In genomic region chr8:84084341-84085115, GRCm38 (mm10) we compare ENCODE assay signal across 10 mouse cellular contexts. TPM values are rescaled to one million over a fixed set of nuclear protein-coding genes. Genes with fewer than 3 reads are reported as not detected.
DNase-seq lines count a peak whose midpoint lies in the region; ATAC-seq and TF ChIP-seq lines count a peak whose summit lies in the region.
"Had no signal": no experiment of that assay in that cellular context is flagged by ENCODE, and none has a peak within 500 bp of the region (broad histone marks: within the 10 kb centered on the region; RNA-seq: fewer than 3 reads in every experiment).

No protein-coding gene starts in this region.

- peak overlapping the region; percentile 26; the same call in 1 of the 2 replicates for H3K4me2 ChIP-seq in intestine, embryonic 15.5 days (replicated peaks)
- no peak overlapping the region for H3K4me2 ChIP-seq in intestine, postnatal 0 days (replicated peaks; ENCODE audit: low read depth)
- H3K4me2 ChIP-seq in embryonic facial prominence, embryonic 12.5 days (replicated peaks), result 0 out of 2 replicates have a peak overlapping the region, but pooled peaks have one; percentile 7
- H3K4me2 ChIP-seq in hindbrain, embryonic 14.5 days (replicated peaks), result no peak overlapping the region
- H3K4me2 ChIP-seq in midbrain, embryonic 16.5 days (ENCODE audit: low read length), result no peak overlapping the region

- H3K9me3 ChIP-seq in intestine, embryonic 15.5 days, result no peaks in the 10 kb centered on the region
- no peaks in the 10 kb centered on the region for H3K9me3 ChIP-seq in intestine, postnatal 0 days (ENCODE audit: control insufficient read depth)
- no peaks in the 10 kb centered on the region for H3K9me3 ChIP-seq in embryonic facial prominence, embryonic 12.5 days
- no peaks in the 10 kb centered on the region for H3K9me3 ChIP-seq in hindbrain, embryonic 14.5 days (ENCODE audit: control insufficient read depth, low read length)
- H3K9me3 ChIP-seq in midbrain, embryonic 16.5 days (replicated peaks; ENCODE audit: control insufficient read depth, low read length, poor library complexity, severe bottlenecking), result no peaks in the 10 kb centered on the region

- no peak for DNase-seq in hindbrain, embryonic 14.5 days (ENCODE audit: low spot score)
- DNase-seq in gastrocnemius, postnatal 10 days, result no peak
- no peak for DNase-seq in lung, adult 2 months
- DNase-seq: heart, postnatal 4 days had no signal

- H3K4me1 ChIP-seq in intestine, embryonic 15.5 days (replicated peaks), result 0 out of 2 replicates have a peak, but pooled peaks cover 3% of the 10 kb centered on the region
- H3K4me1 ChIP-seq in intestine, postnatal 0 days (replicated peaks; ENCODE audit: control insufficient read depth, insufficient read depth, low read length), result no peaks in the 10 kb centered on the region
- H3K4me1 ChIP-seq in embryonic facial prominence, embryonic 12.5 days, result 0 out of 2 replicates have a peak, but pooled peaks cover 2% of the 10 kb centered on the region
- H3K4me1 ChIP-seq in hindbrain, embryonic 14.5 days (replicated peaks; ENCODE audit: control insufficient read depth, insufficient read depth, low read length), result no peaks in the 10 kb centered on the region
- H3K4me1 ChIP-seq in midbrain, embryonic 16.5 days (ENCODE audit: control insufficient read depth, insufficient read depth, low read length), result no peaks in the 10 kb centered on the region; the same call in 1 of the 2 replicates
- peaks cover 1% of the 10 kb centered on the region; the same call in 1 of the 2 replicates for H3K4me1 ChIP-seq in lung, adult 2 months (ENCODE audit: control insufficient read depth, insufficient read depth, low read length)

- TF ChIP-seq CTCF in intestine, postnatal 0 days (IDR thresholded peaks at IDR 0.05; ENCODE audit: low read depth), result no peak
- no peak for TF ChIP-seq CTCF in lung, adult 2 months (IDR thresholded peaks at IDR 0.05; ENCODE audit: insufficient read depth, low read length)

- H3K4me3 ChIP-seq in intestine, embryonic 15.5 days (replicated peaks), result no peak overlapping the region
- H3K4me3 ChIP-seq in intestine, postnatal 0 days (ENCODE audit: low read depth, low read length), result no peak overlapping the region
- H3K4me3 ChIP-seq in embryonic facial prominence, embryonic 12.5 days, result no peak overlapping the region
- no peak overlapping the region for H3K4me3 ChIP-seq in hindbrain, embryonic 14.5 days (replicated peaks; ENCODE audit: low read length)
- no peak overlapping the region for H3K4me3 ChIP-seq in midbrain, embryonic 16.5 days (ENCODE audit: low read depth, low read length)
- no peak overlapping the region for H3K4me3 ChIP-seq in lung, adult 2 months (replicated peaks; ENCODE audit: extremely low read depth, low read depth, low read length)

- ATAC-seq in intestine, embryonic 15.5 days, result peak; percentile 52
- no peak for ATAC-seq in intestine, postnatal 0 days
- ATAC-seq in embryonic facial prominence, embryonic 12.5 days (ENCODE audit: insufficient number of reproducible peaks, insufficient read depth, low FRiP score, low TSS enrichment), result no peak
- ATAC-seq in hindbrain, embryonic 14.5 days (ENCODE audit: low FRiP score), result no peak
- no peak for ATAC-seq in midbrain, embryonic 16.5 days

- H3K9ac ChIP-seq in intestine, embryonic 15.5 days, result no peak overlapping the region
- H3K9ac ChIP-seq in intestine, postnatal 0 days (ENCODE audit: low read depth, low read length), result no peak overlapping the region
- no peak overlapping the region for H3K9ac ChIP-seq in embryonic facial prominence, embryonic 12.5 days
- H3K9ac ChIP-seq in hindbrain, embryonic 14.5 days, result peak overlapping the region; percentile 16
- H3K9ac ChIP-seq in midbrain, embryonic 16.5 days (ENCODE audit: low read depth, low read length), result peak overlapping the region; percentile 30; the same call in 1 of the 2 replicates

- WGBS in intestine, embryonic 15.5 days, result 51% methylated on average over 42 of the region's 42 CpGs
- WGBS in intestine, postnatal 0 days, result 59% methylated on average over 42 of the region's 42 CpGs
- 43% methylated on average over 42 of the region's 42 CpGs for WGBS in embryonic facial prominence, embryonic 12.5 days
- WGBS in hindbrain, embryonic 14.5 days, result 30% methylated on average over 42 of the region's 42 CpGs
- 35% methylated on average over 40 of the region's 42 CpGs for WGBS in midbrain, embryonic 16.5 days
- 77% methylated on average over 42 of the region's 42 CpGs for WGBS in lung, adult 2 months

- H3K36me3 ChIP-seq in intestine, embryonic 15.5 days, result peaks cover 39% of the 10 kb centered on the region
- peaks cover 74% of the 10 kb centered on the region for H3K36me3 ChIP-seq in intestine, postnatal 0 days (ENCODE audit: control insufficient read depth, insufficient read depth)
- peaks cover 89% of the 10 kb centered on the region for H3K36me3 ChIP-seq in embryonic facial prominence, embryonic 12.5 days
- peaks cover 95% of the 10 kb centered on the region for H3K36me3 ChIP-seq in hindbrain, embryonic 14.5 days (replicated peaks; ENCODE audit: control insufficient read depth, insufficient read depth)
- peaks cover 50% of the 10 kb centered on the region for H3K36me3 ChIP-seq in midbrain, embryonic 16.5 days (ENCODE audit: control insufficient read depth, insufficient read depth, low read length)

- H3K27ac ChIP-seq in intestine, embryonic 15.5 days, result no peak overlapping the region
- no peak overlapping the region for H3K27ac ChIP-seq in intestine, postnatal 0 days (ENCODE audit: low read depth, low read length)
- H3K27ac ChIP-seq in embryonic facial prominence, embryonic 12.5 days, result 0 out of 2 replicates have a peak overlapping the region, but pooled peaks have one; percentile 17
- no peak overlapping the region for H3K27ac ChIP-seq in hindbrain, embryonic 14.5 days
- no peak overlapping the region for H3K27ac ChIP-seq in midbrain, embryonic 16.5 days (ENCODE audit: low read length)

- no peaks in the 10 kb centered on the region for H3K27me3 ChIP-seq in intestine, embryonic 15.5 days (replicated peaks)
- H3K27me3 ChIP-seq in intestine, postnatal 0 days (replicated peaks; ENCODE audit: control insufficient read depth, insufficient read depth, low read length), result no peaks in the 10 kb centered on the region
- no peaks in the 10 kb centered on the region for H3K27me3 ChIP-seq in embryonic facial prominence, embryonic 12.5 days
- no peaks in the 10 kb centered on the region for H3K27me3 ChIP-seq in hindbrain, embryonic 14.5 days (ENCODE audit: control insufficient read depth, insufficient read depth, low read length)
- no peaks in the 10 kb centered on the region for H3K27me3 ChIP-seq in midbrain, embryonic 16.5 days (ENCODE audit: control insufficient read depth, insufficient read depth, low read depth, low read length)

- no peak for TF ChIP-seq POLR2A in lung, adult 2 months (IDR thresholded peaks at IDR 0.05; ENCODE audit: borderline replicate concordance, extremely low read depth, low read depth, low read length)

RNA-seq across cellular contexts. Expression of gene Rfx1, which starts 17.9 kb away (rescaled TPM):
- 7.3 and 7.9 TPM in 2 replicates for polyA plus RNA-seq in intestine, embryonic 15.5 days (2015; fragmentation: Nextera tagmentation; extraction: Ambion mirVana)
- 3.1 and 3.3 TPM in 2 replicates for polyA plus RNA-seq in intestine, postnatal 0 days (2015; fragmentation: Nextera tagmentation; extraction: Ambion mirVana)
- polyA plus RNA-seq in embryonic facial prominence, embryonic 12.5 days (2016; fragmentation: Nextera tagmentation; extraction: Ambion mirVana), result 10.3 and 10.4 TPM in 2 replicates
- 11.0 and 11.5 TPM in 2 replicates for polyA plus RNA-seq in hindbrain, embryonic 14.5 days (2014; fragmentation: Nextera tagmentation; extraction: Ambion mirVana)
- 11.3 and 11.7 TPM in 2 replicates for polyA plus RNA-seq in midbrain, embryonic 16.5 days (2015; fragmentation: Nextera tagmentation; extraction: Ambion mirVana)
- total RNA-seq in gastrocnemius, postnatal 10 days (2021), result 1 to 10 TPM; 5.2 to 8.2 TPM
- polyA plus RNA-seq in lung, adult 2 months (2012; rRNA removed), result 29.8 and 30.7 TPM in 2 replicates

RNA-seq across cellular contexts. Expression of gene Gm10643, which starts 19.6 kb away (rescaled TPM):
- 0.92 and 1.3 TPM in 2 replicates for polyA plus RNA-seq in intestine, embryonic 15.5 days (2015; fragmentation: Nextera tagmentation; extraction: Ambion mirVana)
- 1.0 and 1.1 TPM in 2 replicates for polyA plus RNA-seq in intestine, postnatal 0 days (2015; fragmentation: Nextera tagmentation; extraction: Ambion mirVana)
- 1.9 and 2.0 TPM in 2 replicates for polyA plus RNA-seq in embryonic facial prominence, embryonic 12.5 days (2016; fragmentation: Nextera tagmentation; extraction: Ambion mirVana)
- polyA plus RNA-seq in hindbrain, embryonic 14.5 days (2014; fragmentation: Nextera tagmentation; extraction: Ambion mirVana), result 2.1 and 2.7 TPM in 2 replicates
- polyA plus RNA-seq in midbrain, embryonic 16.5 days (2015; fragmentation: Nextera tagmentation; extraction: Ambion mirVana), result 1.2 and 1.5 TPM in 2 replicates
- 1 to 10 TPM; 1.6 to 1.9 TPM for total RNA-seq in gastrocnemius, postnatal 10 days (2021)
- polyA plus RNA-seq in lung, adult 2 months (2012; rRNA removed), result 0.71 and 1.0 TPM in 2 replicates

RNA-seq across cellular contexts. Expression of gene Dcaf15, which starts 20.0 kb away (rescaled TPM):
- 8.4 and 9.9 TPM in 2 replicates for polyA plus RNA-seq in intestine, embryonic 15.5 days (2015; fragmentation: Nextera tagmentation; extraction: Ambion mirVana)
- polyA plus RNA-seq in intestine, postnatal 0 days (2015; fragmentation: Nextera tagmentation; extraction: Ambion mirVana), result 8.6 and 10.4 TPM in 2 replicates
- 13.0 and 16.1 TPM in 2 replicates for polyA plus RNA-seq in embryonic facial prominence, embryonic 12.5 days (2016; fragmentation: Nextera tagmentation; extraction: Ambion mirVana)
- polyA plus RNA-seq in hindbrain, embryonic 14.5 days (2014; fragmentation: Nextera tagmentation; extraction: Ambion mirVana), result 17.4 and 18.9 TPM in 2 replicates
- 20.6 and 24.7 TPM in 2 replicates for polyA plus RNA-seq in midbrain, embryonic 16.5 days (2015; fragmentation: Nextera tagmentation; extraction: Ambion mirVana)
- 10 to 100 TPM in 1 of 2 experiments, 1 to 10 TPM in 1; 9.5 to 11.2 TPM for total RNA-seq in gastrocnemius, postnatal 10 days (2021)
- 36.1 and 42.5 TPM in 2 replicates for polyA plus RNA-seq in lung, adult 2 months (2012; rRNA removed)

RNA-seq across cellular contexts. Expression of gene Rln3, which starts 39.7 kb away (rescaled TPM):
- polyA plus RNA-seq in intestine, embryonic 15.5 days (2015; fragmentation: Nextera tagmentation; extraction: Ambion mirVana), result 0.28 and 0.31 TPM in 2 replicates
- polyA plus RNA-seq in intestine, postnatal 0 days (2015; fragmentation: Nextera tagmentation; extraction: Ambion mirVana), result 0.42 TPM in 1 of 2 replicates, not detected in the other
- polyA plus RNA-seq in embryonic facial prominence, embryonic 12.5 days (2016; fragmentation: Nextera tagmentation; extraction: Ambion mirVana), result not detected in 2 replicates
- 1.6 and 4.7 TPM in 2 replicates for polyA plus RNA-seq in hindbrain, embryonic 14.5 days (2014; fragmentation: Nextera tagmentation; extraction: Ambion mirVana)
- 0.72 and 1.9 TPM in 2 replicates for polyA plus RNA-seq in midbrain, embryonic 16.5 days (2015; fragmentation: Nextera tagmentation; extraction: Ambion mirVana)
- not detected for total RNA-seq in gastrocnemius, postnatal 10 days (2021)
- 0.22 and 0.71 TPM in 2 replicates for polyA plus RNA-seq in lung, adult 2 months (2012; rRNA removed)
- total RNA-seq: heart, postnatal 4 days; left cerebral cortex, adult 8-10 months; megakaryocyte, adult 5-6 weeks had no signal

RNA-seq across cellular contexts. Expression of gene Podnl1, which starts 41.3 kb away (rescaled TPM):
- polyA plus RNA-seq in intestine, embryonic 15.5 days (2015; fragmentation: Nextera tagmentation; extraction: Ambion mirVana), result 0.33 and 0.62 TPM in 2 replicates
- 0.29 and 0.46 TPM in 2 replicates for polyA plus RNA-seq in intestine, postnatal 0 days (2015; fragmentation: Nextera tagmentation; extraction: Ambion mirVana)
- polyA plus RNA-seq in embryonic facial prominence, embryonic 12.5 days (2016; fragmentation: Nextera tagmentation; extraction: Ambion mirVana), result 0.31 and 0.43 TPM in 2 replicates
- 0.48 and 0.59 TPM in 2 replicates for polyA plus RNA-seq in hindbrain, embryonic 14.5 days (2014; fragmentation: Nextera tagmentation; extraction: Ambion mirVana)
- 0.53 and 0.70 TPM in 2 replicates for polyA plus RNA-seq in midbrain, embryonic 16.5 days (2015; fragmentation: Nextera tagmentation; extraction: Ambion mirVana)
- 1 to 10 TPM in 1 of 2 experiments, under 1 TPM in 1; 0.14 to 2.4 TPM for total RNA-seq in gastrocnemius, postnatal 10 days (2021)
- 1.8 and 2.4 TPM in 2 replicates for polyA plus RNA-seq in lung, adult 2 months (2012; rRNA removed)
- total RNA-seq: heart, postnatal 4 days; left cerebral cortex, adult 8-10 months had no signal

Comparison
In these comparisons a context has a peak if more than half of its experiments do, and no peak if none do; other contexts are left out.
1. H3K4me2 ChIP-seq: peak in intestine, embryonic 15.5 days (single experiment) and embryonic facial prominence, embryonic 12.5 days (single experiment); none in intestine, postnatal 0 days (single experiment), hindbrain, embryonic 14.5 days (single experiment) and midbrain, embryonic 16.5 days (single experiment).
2. H3K9ac ChIP-seq: peak in hindbrain, embryonic 14.5 days (single experiment) and midbrain, embryonic 16.5 days (single experiment); none in intestine, embryonic 15.5 days (single experiment), intestine, postnatal 0 days (single experiment) and embryonic facial prominence, embryonic 12.5 days (single experiment).